Mouse (Mus musculus): ENCODE results near the gene Crcp. TPM values are rescaled to one million over a fixed set of nuclear protein-coding genes. Genes with fewer than 3 reads are reported as not detected.

The Crcp gene
- 10 to 100 TPM in 1 of 2 experiments, 1 to 10 TPM in 1; 9.3 to 11.2 TPM for total RNA-seq (2021)
- polyA plus RNA-seq (2012; rRNA removed), result 9.5 and 10.3 TPM in 2 replicates
- long read RNA-seq, transcript Crcp-201 (6 exons, 1,492 nt), result major isoform, 7 of 11 reads
- long read RNA-seq, partial matches to known transcripts, result 0 of 11 reads
- long read RNA-seq, other reads (novel, unspliced or antisense), result 3 of 11 reads

DNA sequence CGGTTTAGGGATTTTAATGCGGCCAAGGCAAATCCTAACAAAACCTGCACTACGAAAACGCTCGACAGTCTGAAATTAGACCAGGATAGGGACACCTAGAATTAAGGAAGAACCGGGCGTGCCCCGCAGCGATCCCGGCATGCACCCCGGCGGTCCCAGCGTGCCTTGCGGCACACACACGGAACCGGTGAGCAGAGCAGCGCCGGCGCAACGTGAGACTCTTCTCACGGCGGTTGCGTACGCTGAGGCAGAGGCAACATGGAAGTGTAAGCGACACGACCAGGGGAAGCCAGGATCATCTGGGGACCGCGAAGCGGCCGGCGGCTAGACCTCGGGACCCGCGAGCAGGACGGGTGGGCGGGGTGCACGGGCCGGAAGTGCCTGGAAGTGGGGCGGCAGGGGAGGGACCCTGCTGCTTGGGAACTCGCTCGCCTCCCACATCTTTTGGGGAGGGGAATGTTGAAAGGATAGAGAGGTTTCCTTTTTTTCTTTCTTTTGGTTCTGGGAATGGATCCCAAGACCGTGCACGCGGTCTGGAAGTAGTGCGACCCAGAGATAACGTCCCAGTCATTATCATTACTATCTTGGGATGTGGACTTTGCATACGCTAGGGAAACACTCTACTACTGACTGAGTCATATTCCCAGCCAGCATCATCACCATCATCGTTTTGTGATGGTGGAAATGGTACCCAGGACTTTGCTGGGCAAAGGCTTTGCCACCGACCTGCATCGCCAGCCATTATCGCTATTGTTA is at the start of gene Crcp, which contains the start of gene Asl:
Gene Crcp (plus strand): TSS at position 149 of the 756 bp plus-strand sequence.
Gene Asl (minus strand): TSS at position 106 of the 756 bp plus-strand sequence.
- no peaks in the 10 kb centered on the region; the same call in 1 of the 2 replicates for H3K79me2 ChIP-seq (replicated peaks; ENCODE audit: control insufficient read depth, insufficient read depth, low read length)
- TF ChIP-seq EP300 (IDR thresholded peaks at IDR 0.05; ENCODE audit: insufficient read depth, low read depth, low read length) (0 out of 2 replicates have a peak, but pooled peaks have one; percentile 16), CTCF (IDR thresholded peaks at IDR 0.05) (no peak), POLR2A (IDR thresholded peaks at IDR 0.05; ENCODE audit: insufficient read depth, low read depth, low read length) (peak; percentile 78)
- H3K27me3 ChIP-seq (ENCODE audit: control insufficient read depth, insufficient read depth, low read length), result no peaks in the 10 kb centered on the region
- H3K36me3 ChIP-seq (ENCODE audit: control insufficient read depth, insufficient read depth, low read length), result no peaks in the 10 kb centered on the region
- peak; percentile 91 to 95 for DNase-seq
- peak within 1 kb of the TSS; percentile 83 for H3K27ac ChIP-seq
- peak within 1 kb of the TSS; percentile 65 for H3K9ac ChIP-seq (ENCODE audit: low read depth, low read length)
- peak within 1 kb of the TSS; percentile 67 for H3K4me3 ChIP-seq
- H3K4me1 ChIP-seq (ENCODE audit: control insufficient read depth, insufficient read depth, low read length), result peaks cover 1% of the 10 kb centered on the region; the same call in 1 of the 2 replicates
- intact Hi-C loops (cut with DNase I), result no loop called here
- WGBS, result 1% methylated on average over 51 of the region's 51 CpGs

DNA sequence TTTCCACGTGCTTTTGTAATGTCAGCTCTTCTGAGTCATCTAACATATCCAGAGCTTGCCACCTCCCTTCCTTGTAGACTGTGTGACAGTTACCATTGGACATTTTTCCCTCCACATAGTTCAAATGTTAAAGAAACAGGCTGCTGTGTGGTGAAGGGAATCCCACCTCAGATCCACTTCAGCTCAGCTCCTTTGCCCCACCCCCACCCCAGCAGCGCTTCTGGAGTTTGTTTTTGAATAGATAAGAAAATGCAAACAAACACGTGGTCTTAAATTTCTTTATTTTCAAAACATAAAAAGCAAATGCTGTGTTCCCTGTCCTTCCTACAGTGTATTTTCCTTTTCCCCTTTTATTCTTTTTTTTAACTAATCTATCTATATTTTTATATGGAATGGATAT is 48.9 kb upstream of the Crcp start:
- H3K36me3 ChIP-seq (ENCODE audit: control insufficient read depth, insufficient read depth, low read length), result no peaks in the 10 kb centered on the region
- no peaks in the 10 kb centered on the region for H3K79me2 ChIP-seq (replicated peaks; ENCODE audit: control insufficient read depth, insufficient read depth, low read length)
- no peaks in the 10 kb centered on the region; the same call in 1 of the 2 replicates for H3K4me1 ChIP-seq (ENCODE audit: control insufficient read depth, insufficient read depth, low read length)
- no peak overlapping the region for H3K27ac ChIP-seq
- intact Hi-C loops (cut with DNase I), result no loop called here
- no peaks in the 10 kb centered on the region for H3K27me3 ChIP-seq (ENCODE audit: control insufficient read depth, insufficient read depth, low read length)
- WGBS, result 63% methylated on average over 3 of the region's 3 CpGs
- no peak overlapping the region for H3K4me3 ChIP-seq
- no peak overlapping the region for H3K9ac ChIP-seq (ENCODE audit: low read depth, low read length)
- TF ChIP-seq POLR2A (IDR thresholded peaks at IDR 0.05; ENCODE audit: insufficient read depth, low read depth, low read length) (no peak), CTCF (IDR thresholded peaks at IDR 0.05) (no peak), EP300 (IDR thresholded peaks at IDR 0.05; ENCODE audit: insufficient read depth, low read depth, low read length) (no peak)
- DNase-seq, result no peak

DNA sequence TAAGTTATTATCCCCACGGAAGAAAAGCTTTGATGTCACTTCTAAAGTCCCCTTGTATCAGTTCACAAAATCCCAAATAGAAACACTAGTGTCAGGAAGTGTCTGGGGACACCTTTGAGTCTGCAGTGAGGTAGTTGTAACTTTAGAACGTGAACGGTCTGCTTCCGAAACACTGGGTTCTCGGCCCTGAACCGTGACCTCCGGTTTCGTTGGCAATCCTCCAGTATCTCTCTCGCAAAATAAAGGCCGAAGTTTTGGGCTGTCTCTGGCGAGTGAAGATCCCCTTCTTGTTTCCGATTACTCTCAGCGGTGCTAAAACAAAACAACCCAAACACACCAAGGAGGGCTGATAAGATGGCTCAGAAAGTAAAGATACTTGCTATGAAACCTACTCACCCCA is 39.7 kb upstream of the Crcp start:
- TF ChIP-seq EP300 (IDR thresholded peaks at IDR 0.05; ENCODE audit: insufficient read depth, low read depth, low read length), result no peak
- no peak for TF ChIP-seq POLR2A (IDR thresholded peaks at IDR 0.05; ENCODE audit: insufficient read depth, low read depth, low read length)
- no peak for TF ChIP-seq CTCF (IDR thresholded peaks at IDR 0.05)
- intact Hi-C loops (cut with DNase I), result no loop called here
- no peak for DNase-seq
- H3K27me3 ChIP-seq (ENCODE audit: control insufficient read depth, insufficient read depth, low read length), result no peaks in the 10 kb centered on the region
- 71% methylated on average over 13 of the region's 13 CpGs for WGBS
- H3K79me2 ChIP-seq (replicated peaks; ENCODE audit: control insufficient read depth, insufficient read depth, low read length), result no peaks in the 10 kb centered on the region
- no peaks in the 10 kb centered on the region; the same call in 1 of the 2 replicates for H3K36me3 ChIP-seq (ENCODE audit: control insufficient read depth, insufficient read depth, low read length)
- no peak overlapping the region for H3K4me3 ChIP-seq
- no peak overlapping the region for H3K27ac ChIP-seq
- H3K9ac ChIP-seq (ENCODE audit: low read depth, low read length), result no peak overlapping the region
- no peaks in the 10 kb centered on the region for H3K4me1 ChIP-seq (ENCODE audit: control insufficient read depth, insufficient read depth, low read length)

DNA sequence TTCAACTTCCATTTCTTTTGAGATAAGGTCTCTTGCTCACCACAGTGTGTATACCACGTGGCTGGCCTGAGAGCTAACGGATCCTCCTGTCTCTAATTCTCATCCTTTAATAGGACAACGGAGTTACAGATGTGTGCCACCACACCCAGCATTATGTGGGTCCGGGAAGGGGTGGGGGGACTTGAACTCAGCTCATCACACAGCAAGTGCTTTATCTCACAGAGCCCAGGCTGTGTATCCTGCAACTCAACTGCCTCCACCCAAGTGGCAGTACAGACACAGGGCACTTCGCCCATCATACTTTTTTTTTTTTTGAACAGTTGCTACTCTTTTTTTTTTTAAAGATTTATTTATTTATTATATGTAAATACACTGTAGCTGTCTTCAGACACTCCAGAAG is 37.2 kb upstream of the Crcp start:
- no peak for TF ChIP-seq CTCF (IDR thresholded peaks at IDR 0.05)
- no peak for TF ChIP-seq EP300 (IDR thresholded peaks at IDR 0.05; ENCODE audit: insufficient read depth, low read depth, low read length)
- no peak for TF ChIP-seq POLR2A (IDR thresholded peaks at IDR 0.05; ENCODE audit: insufficient read depth, low read depth, low read length)
- Histone ChIP-seq H3K4me1 (ENCODE audit: control insufficient read depth, insufficient read depth, low read length) (no peaks in the 10 kb centered on the region), H3K27me3 (ENCODE audit: control insufficient read depth, insufficient read depth, low read length) (no peaks in the 10 kb centered on the region), H3K4me3 (no peak overlapping the region), H3K9ac (ENCODE audit: low read depth, low read length) (no peak overlapping the region), H3K36me3 (ENCODE audit: control insufficient read depth, insufficient read depth, low read length) (no peaks in the 10 kb centered on the region; the same call in 1 of the 2 replicates), H3K27ac (no peak overlapping the region), H3K79me2 (replicated peaks; ENCODE audit: control insufficient read depth, insufficient read depth, low read length) (no peaks in the 10 kb centered on the region)
- no peak for DNase-seq
- intact Hi-C loops (cut with DNase I), result no loop called here
- WGBS, result 90% methylated on average over 5 of the region's 5 CpGs

DNA sequence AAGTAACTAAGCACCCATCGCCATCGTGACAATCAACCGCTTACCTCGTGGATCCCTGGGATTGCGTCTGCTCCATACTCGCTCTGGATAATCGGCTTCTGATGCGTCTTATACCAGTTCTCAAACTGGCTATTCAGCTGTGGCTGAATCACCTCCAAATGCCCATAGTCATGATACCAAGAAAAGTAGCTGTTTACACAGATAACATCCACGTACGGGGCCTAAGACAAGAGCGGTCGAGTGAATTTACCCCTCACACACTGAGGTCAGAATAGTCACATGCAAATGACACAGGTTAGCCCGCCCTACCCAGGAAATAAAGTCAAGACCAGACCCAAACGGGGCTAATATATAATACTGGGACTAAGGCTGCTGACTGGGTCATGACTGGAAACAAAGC is 35.7 kb upstream of the Crcp start:
- no peak for DNase-seq
- TF ChIP-seq EP300 (IDR thresholded peaks at IDR 0.05; ENCODE audit: insufficient read depth, low read depth, low read length) (no peak), CTCF (IDR thresholded peaks at IDR 0.05) (no peak), POLR2A (IDR thresholded peaks at IDR 0.05; ENCODE audit: insufficient read depth, low read depth, low read length) (no peak)
- intact Hi-C loops (cut with DNase I), result no loop called here
- WGBS, result 91% methylated on average over 14 of the region's 14 CpGs
- Histone ChIP-seq H3K27ac (no peak overlapping the region), H3K27me3 (ENCODE audit: control insufficient read depth, insufficient read depth, low read length) (no peaks in the 10 kb centered on the region), H3K4me1 (ENCODE audit: control insufficient read depth, insufficient read depth, low read length) (no peaks in the 10 kb centered on the region), H3K36me3 (ENCODE audit: control insufficient read depth, insufficient read depth, low read length) (no peaks in the 10 kb centered on the region; the same call in 1 of the 2 replicates), H3K4me3 (no peak overlapping the region), H3K79me2 (replicated peaks; ENCODE audit: control insufficient read depth, insufficient read depth, low read length) (no peaks in the 10 kb centered on the region), H3K9ac (ENCODE audit: low read depth, low read length) (no peak overlapping the region)

DNA sequence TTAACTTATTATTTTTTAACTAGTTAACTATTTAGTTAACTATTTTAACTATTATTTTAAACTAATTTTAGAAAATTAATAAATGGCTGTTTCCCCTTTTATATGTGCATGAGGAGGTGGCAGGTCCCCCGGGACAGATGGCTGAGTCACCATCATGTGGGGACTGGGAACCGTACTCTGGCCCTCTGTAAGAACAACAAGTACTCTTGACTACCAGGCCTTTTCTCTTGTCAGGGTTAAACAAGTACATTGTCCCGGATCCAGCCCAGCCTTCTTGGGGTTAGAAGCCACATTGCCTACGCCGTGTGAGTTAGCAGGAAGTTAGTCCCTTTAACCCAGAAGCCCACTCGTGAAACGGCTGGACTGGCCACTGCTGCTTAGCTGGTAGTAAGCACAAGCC is 34.1 kb upstream of the Crcp start:
- H3K9ac ChIP-seq (ENCODE audit: low read depth, low read length), result no peak overlapping the region
- H3K79me2 ChIP-seq (replicated peaks; ENCODE audit: control insufficient read depth, insufficient read depth, low read length), result no peaks in the 10 kb centered on the region
- no peaks in the 10 kb centered on the region for H3K36me3 ChIP-seq (ENCODE audit: control insufficient read depth, insufficient read depth, low read length)
- no peaks in the 10 kb centered on the region for H3K4me1 ChIP-seq (ENCODE audit: control insufficient read depth, insufficient read depth, low read length)
- TF ChIP-seq CTCF (IDR thresholded peaks at IDR 0.05) (no peak), POLR2A (IDR thresholded peaks at IDR 0.05; ENCODE audit: insufficient read depth, low read depth, low read length) (no peak), EP300 (IDR thresholded peaks at IDR 0.05; ENCODE audit: insufficient read depth, low read depth, low read length) (no peak)
- intact Hi-C loops (cut with DNase I), result no loop called here
- whole genome bisulfite sequencing, result 79% methylated on average over 7 of the region's 7 CpGs
- no peak overlapping the region for H3K27ac ChIP-seq
- no peaks in the 10 kb centered on the region for H3K27me3 ChIP-seq (ENCODE audit: control insufficient read depth, insufficient read depth, low read length)
- no peak overlapping the region for H3K4me3 ChIP-seq
- DNase-seq, result no peak

Data from heart, adult 2 months (tissue).